Mouse (Mus musculus) heart, adult 2 months (tissue): Measurements from ENCODE around the gene Dnajb11.
A peak's percentile ranks its signal among the peaks of the same experiment; 100 is the strongest.

Experiments
- CTCF ChIP-seq: fragments of 200-600 bp; IDR thresholded peaks from 2 replicates; pipeline ENCODE4 v1.8.1; 2022; ENCODE audit warnings: antibody characterized with exemption, mild to moderate bottlenecking, moderate library complexity
- EP300 ChIP-seq: fragments of 200-500 bp; IDR thresholded peaks from 2 replicates; pipeline ENCODE4 v1.6.1; 2011; ENCODE audit warnings: low read depth, low read length, control low read depth; ENCODE audit not compliant: insufficient read depth

DNA sequence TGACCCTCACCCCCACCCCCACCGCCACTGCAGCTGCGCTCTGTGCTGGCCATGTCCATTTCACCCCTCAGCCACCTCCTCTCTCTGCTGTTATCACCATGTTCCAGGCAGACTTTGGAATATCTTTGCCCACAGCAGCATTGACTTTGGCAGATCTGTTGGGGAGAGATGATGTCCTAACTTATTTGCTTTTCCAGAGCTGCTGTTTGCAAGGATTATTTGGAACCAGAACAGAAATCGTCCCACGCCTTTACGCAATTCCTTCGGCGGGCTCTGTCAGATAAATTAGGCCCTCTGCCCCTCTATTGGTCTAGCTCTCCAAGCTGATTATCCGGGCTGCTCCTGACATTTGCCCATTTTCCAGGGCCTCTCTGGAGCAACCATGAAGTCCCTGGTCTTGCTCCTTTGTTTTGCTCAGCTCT lies 34.1 kb downstream of the Dnajb11 start:
- peak; percentile 39; the same call in 1 of the 2 replicates for TF ChIP-seq EP300
- no peak for TF ChIP-seq CTCF
